Mouse (Mus musculus) urinary bladder, postnatal 25 days (tissue): Measurements from ENCODE around the gene Troap.
A peak's percentile ranks its signal among the peaks of the same experiment; 100 is the strongest.

Source experiments
- DNase-seq: peaks from one replicate; pipeline ENCODE4 v3.0.0; 2022; ENCODE audit warnings: low spot score

Gene Troap

DNA sequence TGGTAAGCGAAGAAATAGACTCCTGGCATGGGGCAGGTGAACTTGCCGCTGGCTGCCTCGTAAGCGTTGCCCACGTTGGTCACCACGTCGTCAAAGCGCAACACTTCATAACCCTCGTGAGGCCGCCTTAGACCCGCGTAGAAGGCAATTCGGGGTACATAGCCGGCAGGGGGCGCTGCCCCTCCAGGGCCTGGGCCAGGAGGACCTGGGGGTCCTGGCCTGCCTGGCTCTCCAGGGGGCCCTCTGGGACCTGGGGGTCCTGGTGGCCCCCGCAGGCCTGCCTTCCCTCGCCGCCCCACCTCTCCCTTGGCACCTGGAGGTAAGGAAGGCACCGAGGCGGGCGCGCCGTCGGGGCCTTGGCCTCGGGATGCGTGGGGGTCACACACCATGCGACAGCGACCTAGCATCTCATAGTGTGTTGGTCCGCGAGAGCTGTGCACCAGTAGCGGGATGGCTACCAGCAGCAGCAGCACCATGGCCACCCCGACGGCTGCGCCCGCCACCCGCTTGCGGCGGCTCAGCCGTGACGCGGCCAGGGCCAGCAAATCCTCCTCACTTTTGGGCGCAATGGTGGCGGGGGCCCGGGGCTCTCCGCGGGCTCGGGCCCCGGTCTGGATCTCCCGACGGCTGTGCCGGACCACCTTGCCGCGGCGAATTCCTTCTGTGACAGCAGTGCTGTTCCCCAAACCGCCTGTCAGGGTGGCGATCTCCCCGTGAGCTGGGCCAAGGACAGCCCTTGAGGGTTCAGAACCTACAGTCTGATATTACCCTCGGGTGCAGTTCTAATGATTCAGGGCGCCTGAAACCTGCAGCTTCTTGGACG lies 13.1 kb downstream of the Troap start, which contains the start of gene C1ql4:
C1ql4 (minus strand) TSS at position 565 of the 823 bp plus-strand sequence.
- DNase-seq = no peak

DNA sequence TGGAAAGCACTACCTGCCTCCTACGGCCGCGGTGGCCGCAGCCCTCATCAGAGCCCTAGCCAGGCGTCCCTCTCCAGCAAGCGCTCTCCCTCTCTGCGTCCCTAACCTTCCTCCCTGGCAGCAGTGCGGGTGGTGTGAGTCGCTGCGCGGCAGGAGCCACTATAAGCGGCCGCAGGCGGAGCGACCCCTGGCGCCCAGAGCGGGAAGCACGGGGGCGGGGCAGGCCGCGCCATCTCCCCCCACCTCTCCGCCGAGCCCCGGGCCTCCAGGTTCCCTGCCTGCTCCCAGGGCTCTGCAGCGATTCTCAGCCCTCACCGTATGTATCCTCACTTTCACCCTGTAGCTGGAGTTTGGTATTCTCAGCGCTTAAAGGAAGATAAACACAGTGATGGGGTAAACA lies 13.9 kb downstream of the Troap start:
- DNase-seq = peak; percentile 75

DNA sequence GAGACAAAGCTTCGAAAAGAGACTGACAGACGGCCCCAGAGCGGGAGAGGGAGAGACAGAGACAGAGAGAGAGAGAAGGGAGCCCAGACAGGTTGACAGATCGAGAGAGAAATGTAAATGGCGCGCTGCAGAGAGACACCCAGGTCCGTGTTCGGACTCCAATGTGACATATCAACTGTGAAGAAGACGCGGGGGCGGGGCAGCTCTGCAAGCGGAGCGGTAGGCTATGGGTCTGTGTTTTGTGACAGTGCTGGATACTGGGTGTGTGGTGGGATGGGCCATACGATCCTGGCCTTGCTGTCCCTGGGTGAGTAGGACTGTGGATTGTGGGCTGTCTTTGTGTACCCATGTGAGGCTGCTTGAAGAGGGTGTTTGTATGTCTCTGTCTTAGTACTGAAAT lies 14.7 kb downstream of the Troap start:
- DNase-seq = no peak

DNA sequence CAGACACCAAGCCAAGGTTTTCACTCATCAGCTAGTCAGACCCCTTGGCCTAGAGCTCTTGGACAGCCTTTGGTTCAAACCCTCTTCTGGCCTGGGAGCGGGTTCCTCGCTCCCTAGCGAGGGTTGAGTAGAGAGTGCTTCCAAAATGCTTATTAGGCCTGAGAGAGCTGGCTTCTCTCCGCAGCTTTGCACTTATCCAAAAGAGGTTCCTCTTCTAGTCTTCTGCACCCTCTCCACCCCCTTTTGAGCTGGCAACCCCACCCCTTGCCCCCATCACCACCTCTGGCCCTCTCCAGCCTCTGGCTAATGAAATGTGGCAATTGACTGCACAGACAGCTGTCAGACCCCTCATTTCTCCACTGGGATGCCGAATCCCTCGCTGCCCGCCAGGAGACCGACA lies 18.5 kb downstream of the Troap start, which contains the start of gene Dnajc22:
Dnajc22 (plus strand) TSS at position 301 of the 400 bp plus-strand sequence.
- DNase-seq = no peak

DNA sequence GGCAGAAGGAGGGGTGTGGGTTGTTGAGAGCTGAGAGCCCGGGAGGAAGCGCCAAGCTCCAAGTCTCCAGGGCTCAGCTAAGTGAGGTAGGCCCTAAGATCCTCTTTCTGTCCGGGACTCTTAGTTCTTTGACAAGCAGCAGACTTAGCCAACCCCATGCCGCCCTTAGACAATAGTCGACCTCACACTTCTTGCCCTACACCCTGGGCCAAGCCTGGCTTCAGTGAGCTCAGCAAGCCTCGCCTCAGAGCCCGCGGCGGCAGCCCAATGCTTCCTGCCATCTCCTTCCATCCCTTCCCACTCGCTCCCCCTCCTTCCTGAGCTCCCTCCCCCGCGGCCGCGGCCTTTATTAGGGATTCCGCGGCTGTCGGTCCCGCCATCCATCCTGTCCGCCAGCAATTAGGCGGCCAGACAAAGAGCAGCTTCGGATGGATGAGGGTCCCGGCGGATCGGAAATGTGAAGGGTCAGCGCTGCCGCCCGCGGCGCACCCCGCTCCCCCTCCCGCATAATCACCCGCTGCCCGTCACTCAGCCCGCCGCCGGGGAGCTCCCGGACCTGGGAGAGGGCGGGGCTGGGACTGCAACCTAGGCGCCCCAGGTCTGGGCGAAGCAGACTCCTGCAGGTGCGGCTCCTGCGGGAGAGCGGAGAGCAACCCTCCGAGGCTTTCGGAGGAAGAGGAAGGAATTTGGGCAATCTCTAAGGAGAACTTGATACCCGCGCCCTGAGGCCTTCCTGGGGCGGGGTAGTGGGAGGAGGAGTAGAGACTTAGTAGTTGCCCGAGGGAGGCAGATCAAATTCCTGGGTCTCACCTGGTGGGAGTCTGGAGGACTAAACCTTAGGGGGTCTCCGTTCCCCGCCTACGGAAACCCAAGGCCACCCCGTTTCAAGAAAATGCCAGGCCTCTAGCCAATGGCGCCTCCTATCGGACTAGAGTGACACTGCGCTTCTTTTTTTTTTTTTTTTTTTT lies 19.2 kb downstream of the Troap start:
- DNase-seq = no peak

DNA sequence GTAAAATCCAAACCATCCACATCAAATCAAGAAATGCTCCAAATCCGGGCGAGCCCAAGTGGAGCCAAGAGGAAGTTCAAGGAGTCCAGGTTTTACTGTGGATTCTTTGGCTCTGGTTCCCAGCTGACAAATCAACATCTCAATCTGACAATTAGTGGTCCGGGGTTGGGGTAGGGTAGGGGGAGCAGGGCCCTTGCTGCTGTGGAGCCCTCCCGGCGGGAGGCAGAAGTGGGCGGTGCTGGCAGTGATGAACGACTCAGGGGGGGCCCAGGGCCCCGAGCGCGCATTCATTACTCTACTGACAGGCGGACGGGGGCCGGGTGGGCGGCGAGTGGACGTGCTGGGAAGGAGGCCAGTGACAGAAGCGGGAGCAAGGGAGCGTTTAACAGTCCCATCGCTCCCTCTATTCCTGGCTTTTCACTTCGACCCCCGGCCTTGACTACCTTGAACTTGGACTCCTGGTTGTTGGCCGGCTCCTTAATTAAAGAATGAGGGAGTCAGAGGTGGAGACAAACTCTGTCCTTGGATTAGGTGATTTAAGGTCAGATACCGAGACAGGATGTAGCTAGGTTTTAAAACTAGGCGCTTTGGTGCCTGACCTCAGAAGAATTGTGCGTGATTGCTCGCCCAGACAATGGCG lies 20.4 kb downstream of the Troap start:
- no peak for DNase-seq

DNA sequence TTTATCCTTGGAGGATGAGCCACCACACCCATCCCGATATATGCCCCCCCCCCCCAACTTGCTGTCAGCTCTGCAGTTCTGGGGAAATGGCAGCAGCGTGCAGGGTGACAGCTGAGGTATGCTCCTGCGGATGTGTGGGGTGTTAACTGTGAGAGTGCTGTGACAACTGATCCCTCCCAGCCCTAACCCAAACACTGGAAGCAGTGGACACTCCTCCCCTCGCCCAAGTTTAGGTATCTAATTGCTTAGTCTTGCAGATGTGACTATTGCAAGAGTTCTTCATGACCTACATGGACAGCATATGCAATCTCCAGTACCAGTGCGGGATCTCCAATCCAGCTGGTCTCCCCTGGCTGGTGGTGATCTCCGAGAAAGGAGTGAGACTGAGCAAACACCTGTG lies 21.0 kb downstream of the Troap start:
- no peak for DNase-seq

DNA sequence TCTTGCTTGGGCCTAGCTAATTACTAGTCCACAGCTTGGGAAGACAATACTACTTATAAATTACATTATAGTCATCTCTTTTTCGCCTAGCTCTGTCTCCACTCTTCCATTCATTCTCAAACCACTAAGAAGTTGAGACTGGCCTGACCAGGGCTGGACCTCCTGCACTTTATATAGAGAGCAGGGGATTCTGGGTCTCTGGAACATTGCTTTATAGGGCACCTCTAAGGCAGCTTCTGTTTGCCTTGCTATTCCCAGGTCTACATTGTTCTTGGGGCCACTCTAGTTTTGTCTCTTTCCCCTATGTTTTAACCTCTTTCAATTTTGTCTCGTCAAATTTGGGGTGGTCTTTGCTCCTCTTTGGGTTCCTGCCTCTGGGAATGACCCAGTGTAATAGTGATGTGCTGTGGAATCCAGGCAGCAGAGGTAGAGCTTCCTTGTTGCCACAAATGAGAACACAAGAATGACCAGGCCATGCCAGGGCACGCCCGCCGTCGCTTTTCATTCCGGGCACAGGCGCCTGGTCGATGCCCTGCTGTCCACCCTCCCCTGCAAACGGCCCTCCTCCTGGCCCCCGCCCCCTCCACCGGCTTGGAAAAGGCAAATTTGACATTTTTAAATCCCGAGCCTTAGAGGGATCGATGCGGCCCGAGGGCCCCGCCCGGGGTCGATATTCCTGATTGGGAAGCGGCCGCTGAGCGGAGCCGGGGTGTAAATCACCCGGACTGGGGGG lies 21.9 kb downstream of the Troap start:
- DNase-seq = no peak

DNA sequence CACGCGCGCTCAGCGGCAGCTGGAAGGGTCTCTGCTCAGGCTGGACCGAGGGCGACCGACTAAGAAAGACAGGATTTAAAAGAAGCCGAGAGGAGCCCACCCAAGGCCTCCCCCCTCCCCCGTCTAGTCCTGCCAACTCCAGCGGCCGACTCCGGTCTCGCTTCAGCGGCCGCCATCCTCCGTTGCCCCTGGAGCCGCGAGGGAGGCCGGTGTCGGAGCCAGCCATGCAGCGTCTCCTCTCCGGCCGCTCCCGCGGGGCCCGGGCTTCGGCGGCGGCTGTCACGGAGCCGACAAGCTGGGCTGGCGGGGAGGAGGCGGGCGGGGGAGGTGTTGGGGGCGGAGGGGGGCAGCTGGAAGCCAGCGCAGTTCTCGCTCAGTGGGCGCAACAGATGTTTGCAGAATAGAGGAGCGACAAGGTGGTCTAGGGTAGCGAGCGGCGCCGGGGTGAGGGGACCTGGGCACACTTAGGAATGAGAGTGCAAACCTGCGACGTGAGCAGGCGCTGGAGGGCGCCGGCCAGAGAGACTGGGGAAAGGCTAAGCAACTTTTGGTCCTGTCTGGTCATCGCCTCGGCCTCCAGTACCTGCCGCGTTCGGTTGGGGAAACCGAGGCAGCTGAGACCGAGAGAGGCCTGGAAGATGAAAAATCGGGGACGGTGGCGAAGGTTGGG lies 22.6 kb downstream of the Troap start:
- no peak for DNase-seq

DNA sequence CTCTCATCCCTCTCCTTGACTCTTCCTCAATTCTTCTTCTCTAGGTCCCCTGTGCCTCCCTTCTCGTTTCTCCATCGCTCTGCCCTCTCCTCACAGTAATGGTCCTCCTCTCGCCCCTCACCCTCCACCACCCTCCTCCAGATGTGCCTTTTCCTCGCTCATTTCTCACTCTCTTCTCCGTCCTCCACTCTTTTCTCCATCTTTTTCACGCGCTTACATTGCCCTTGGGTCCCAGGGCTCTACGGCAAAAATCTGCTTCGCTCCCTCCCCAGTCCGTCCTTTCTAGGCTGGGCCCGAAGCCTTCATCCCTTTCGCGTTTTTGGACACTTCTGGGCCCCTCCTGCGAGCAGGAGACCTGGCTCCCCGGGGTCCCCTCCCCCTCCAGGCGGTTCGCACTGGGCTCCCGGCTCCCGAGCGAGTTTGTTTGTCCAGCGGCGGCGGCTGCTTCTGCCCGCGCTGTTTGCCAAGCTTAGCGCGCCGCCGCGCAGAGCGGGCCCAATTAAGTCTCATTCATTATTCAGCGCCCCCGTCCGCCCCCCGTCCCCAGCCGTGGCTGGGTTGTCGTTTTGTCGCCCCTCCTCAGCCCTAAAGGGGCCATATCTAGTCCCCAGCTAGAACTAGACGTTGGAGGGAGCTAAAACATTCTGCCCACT lies 23.6 kb downstream of the Troap start:
- no peak for DNase-seq

DNA sequence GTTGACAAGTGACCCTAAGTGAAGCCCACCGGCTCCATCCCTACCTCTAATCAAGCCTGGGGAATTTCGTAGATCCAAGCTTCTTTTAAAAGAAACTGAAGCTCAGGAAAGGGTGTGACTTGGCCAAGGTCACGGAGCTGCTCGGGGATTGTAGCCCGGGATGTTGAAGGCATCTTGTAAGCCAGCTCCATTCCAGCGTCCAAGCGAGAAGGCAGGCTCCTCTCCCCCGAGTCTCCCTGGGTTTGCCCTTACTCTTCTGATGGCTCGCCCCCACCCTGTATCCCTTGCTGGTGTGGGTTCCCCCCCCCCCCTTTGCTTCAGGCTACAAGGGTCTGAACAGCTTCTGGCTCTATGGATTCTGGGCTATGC lies 24.1 kb downstream of the Troap start:
- no peak for DNase-seq

DNA sequence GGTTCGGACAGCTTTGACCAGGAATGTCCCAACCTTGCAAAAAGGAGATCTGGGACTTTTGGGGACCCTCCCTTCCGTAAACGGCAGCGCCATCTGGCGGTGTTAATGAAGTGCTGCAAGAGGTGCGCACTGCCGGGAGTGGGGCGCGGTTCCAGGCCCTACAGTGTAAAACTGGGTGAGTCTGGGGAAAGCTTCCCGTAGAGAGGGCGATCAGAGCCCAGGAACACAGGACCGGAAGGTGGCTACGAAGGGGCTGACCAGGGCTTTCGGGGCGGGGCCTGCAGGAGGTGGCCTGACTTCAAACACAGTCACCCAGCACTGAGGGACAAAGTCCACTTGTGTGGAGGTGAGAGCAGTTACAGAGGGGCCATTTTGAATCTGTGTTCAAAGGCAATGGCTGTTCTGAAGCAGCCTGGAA lies 24.8 kb downstream of the Troap start:
- DNase-seq = peak; percentile 60

DNA sequence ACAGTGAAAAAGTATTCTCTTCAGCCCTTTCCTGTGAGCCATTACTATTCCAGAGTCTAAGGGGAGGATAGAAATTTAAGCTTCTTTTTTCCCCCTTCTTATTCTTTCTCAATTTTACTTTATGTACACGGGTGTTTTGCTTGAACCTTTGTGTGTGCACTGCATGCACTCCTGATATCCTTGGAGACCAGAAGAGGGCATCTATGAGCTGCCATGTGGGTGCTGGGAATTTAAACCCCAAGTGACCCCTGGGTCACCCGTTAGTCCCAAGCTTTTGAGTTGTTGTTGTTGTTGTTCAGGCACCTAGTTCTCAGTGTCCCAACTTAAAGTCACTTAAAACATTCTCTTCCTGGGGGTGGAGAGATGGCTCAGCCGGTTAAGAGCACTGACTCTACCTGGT lies 25.6 kb downstream of the Troap start:
- no peak for DNase-seq

DNA sequence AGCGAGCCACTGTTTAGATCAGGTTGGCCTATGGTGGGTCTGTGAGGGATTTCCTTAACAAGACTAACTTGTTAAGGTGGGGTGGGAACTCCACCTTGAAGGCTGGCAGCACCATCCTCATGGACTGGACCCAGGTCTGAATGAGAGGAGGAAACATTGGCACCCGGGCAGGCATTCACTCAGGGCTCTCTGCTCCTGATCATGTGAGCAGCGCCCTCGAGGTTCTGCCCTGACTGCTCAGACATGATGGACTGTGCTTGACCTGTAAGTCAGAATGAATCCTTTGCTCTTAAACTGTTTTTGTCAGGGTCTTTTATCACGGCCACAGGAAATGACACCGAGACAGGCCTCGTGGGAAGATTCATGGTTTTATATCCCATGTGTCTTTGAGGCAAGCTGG lies 30.9 kb downstream of the Troap start:
- no peak for DNase-seq

DNA sequence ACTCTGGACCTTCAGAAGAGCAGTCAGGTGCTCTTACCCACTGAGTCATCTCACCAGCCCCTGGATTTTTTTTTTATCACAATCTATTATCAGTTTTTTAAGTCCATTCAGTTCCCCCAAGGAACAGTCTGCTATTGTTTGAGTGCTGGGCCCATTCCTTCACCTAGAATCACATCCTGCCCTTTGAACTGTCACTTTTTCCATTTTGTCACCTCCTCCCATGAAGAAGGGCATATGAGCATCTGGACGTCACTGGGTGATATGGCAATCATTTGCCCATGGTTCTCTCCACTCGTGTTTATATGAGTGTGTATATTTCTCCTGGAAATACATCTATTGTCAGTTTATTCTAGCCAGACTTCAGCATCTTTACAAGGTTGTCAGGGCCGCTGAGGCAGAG lies 33.5 kb downstream of the Troap start:
- no peak for DNase-seq

DNA sequence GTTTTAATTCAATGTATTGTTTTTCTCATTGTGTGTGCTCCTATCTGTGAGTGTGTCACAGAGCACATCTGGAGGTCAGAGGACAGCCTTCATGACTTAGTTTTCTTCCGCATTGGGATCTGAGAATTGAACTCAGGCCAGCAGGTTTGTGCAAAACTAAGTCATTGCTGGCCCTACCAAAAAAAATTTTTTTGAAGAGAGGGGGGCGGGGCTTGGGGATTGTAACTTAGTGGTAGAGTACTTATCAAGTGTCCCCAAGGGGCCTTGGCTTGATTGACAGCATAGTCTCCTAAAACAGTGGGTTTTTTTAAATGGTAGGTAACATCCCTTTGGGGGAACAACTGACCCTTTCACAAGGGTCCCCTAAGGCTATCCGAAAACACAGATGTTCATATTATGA lies 36.8 kb downstream of the Troap start:
- DNase-seq = no peak

DNA sequence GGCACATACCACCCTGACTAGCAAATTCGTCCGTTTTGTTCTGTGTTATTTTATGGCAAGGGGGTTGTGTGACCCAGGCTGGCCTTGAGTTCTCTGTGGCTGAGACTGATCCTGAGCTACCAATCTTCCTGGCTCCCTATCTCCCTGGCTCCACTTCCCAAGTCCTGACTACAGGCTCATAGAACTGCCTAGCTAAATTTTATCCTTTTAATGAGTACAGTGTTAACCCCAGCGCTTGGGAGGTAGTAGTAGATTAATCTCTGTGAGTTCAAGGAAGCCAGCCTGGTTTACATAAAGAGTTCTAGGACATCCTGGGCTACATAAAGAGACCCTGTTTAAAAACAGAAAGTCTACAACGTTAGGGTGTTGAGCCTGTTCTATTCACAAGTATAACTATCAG lies 37.4 kb downstream of the Troap start:
- no peak for DNase-seq

DNA sequence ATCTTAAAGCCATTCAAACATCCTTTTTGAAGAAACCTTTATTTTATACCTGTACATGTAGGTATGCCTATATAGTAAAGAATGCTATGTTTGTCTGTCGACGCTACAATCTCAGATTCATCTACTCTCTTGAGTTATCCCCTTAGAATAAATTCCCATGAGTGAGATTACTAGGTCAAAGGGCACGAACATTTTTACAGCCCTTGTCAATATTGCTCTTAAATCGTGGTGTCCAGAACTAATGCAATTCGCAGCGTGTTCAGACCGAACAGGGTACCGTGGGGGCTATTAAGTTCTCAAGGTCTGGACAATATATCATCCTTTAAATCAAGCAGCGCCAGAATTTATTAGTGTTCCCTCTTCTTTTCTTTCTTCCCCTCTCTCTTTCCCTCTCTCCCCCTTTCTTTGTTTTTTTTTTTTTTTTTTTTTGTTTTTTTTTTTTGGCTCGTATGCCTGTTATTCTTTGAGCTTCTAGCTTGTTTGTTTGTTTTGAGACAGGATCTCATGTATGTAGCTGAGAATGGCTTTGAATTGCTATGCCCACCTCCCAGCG lies 38.5 kb downstream of the Troap start:
- no peak for DNase-seq

DNA sequence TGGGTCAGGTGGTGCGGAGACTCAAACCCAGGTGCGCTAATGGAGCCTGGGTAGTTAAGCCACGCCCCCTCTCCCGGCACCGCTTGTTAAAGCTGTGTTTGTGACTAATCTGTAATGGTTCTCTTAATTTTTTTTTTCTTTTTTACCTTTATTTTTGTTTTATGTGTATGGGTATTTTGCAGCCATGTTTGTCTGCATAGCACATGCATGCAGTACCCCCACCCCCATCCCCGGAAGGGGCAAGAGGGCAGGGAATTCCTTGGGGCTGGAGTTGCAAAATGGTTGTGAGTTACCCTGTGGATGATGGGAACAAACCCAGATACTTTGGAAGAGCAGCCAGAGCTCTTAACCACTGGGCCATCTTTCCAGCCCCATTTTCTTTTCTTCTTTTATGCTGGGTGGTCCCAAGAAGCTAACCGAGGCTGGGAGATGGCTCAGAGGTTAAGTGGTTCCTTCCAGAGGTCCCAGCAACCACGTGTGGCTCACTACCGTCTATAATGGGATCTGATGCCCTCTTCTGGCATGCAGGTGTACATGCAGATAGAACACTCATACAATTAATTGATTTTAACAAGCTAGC lies 39.1 kb downstream of the Troap start:
- no peak for DNase-seq
